Mouse (Mus musculus) stomach, embryonic 14.5 days (tissue): ENCODE data around the gene Klk15. TPM values are rescaled to one million over a fixed set of nuclear protein-coding genes. Genes with fewer than 3 reads are reported as not detected.
"Not testable (repeated sequence)": the region's sequence is repeated elsewhere in the genome, so short reads cannot be mapped to it uniquely, and the experiment has no call there.

Experiments used
- ATAC-seq: fragments of 200-750 bp; cut with Nextera tagmentation; 2 replicates; pipeline ENCODE4 v1.8.0; 2017; ENCODE audit warnings: low read depth, moderate TSS enrichment; ENCODE audit not compliant: insufficient number of reproducible peaks, insufficient read depth, low FRiP score
- H3K27ac ChIP-seq: fragments of 300-500 bp; sonication (generic); 2 replicates; pipeline ENCODE4 v1.5.1; 2014; ENCODE audit warnings: mild to moderate bottlenecking, low read length, moderate library complexity, mixed read lengths
- H3K27me3 ChIP-seq: fragments of 300-500 bp; sonication (generic); 2 replicates; pipeline ENCODE4 v1.6.1; 2014; ENCODE audit warnings: low read length, control low read depth, mixed read lengths; ENCODE audit not compliant: control insufficient read depth, insufficient read depth
- H3K36me3 ChIP-seq: fragments of 300-500 bp; sonication (generic); 2 replicates; pipeline ENCODE4 v1.6.1; 2014; ENCODE audit warnings: mild to moderate bottlenecking, control low read depth, low read length, moderate library complexity, mixed read lengths; ENCODE audit not compliant: control insufficient read depth, insufficient read depth
- H3K4me1 ChIP-seq: fragments of 300-500 bp; sonication (generic); 2 replicates; pipeline ENCODE4 v1.6.1; 2014; ENCODE audit warnings: low read length, control low read depth, mixed read lengths; ENCODE audit not compliant: control insufficient read depth, insufficient read depth
- H3K4me2 ChIP-seq: fragments of 300-500 bp; sonication (generic); replicated peaks from 2 replicates; pipeline ENCODE4 v1.6.1; 2014; ENCODE audit warnings: low read depth, low read length, control low read depth
- H3K4me3 ChIP-seq: fragments of 300-500 bp; sonication (generic); 2 replicates; pipeline ENCODE4 v1.5.1; 2014; ENCODE audit warnings: low read depth, low read length, control low read depth
- H3K9ac ChIP-seq: fragments of 300-500 bp; sonication (generic); replicated peaks from 2 replicates; pipeline ENCODE4 v1.6.1; 2014; ENCODE audit warnings: low read depth, mild to moderate bottlenecking, control low read depth, low read length, moderate library complexity, mixed read lengths
- H3K9me3 ChIP-seq: fragments of 300-500 bp; sonication (generic); 2 replicates; pipeline ENCODE4 v1.6.1; 2016; ENCODE audit warnings: low read depth, low read length, control low read depth; ENCODE audit not compliant: control insufficient read depth
- WGBS: fragments of 180-500 bp; shearing (Covaris S2); extraction: QIAGEN DNeasy Blood & Tissue Kit; methylation state at CpG from one replicate; pipeline ENCODE4 v1.1.7; 2014; 5-methylcytosine and 5-hydroxymethylcytosine counted together
- polyA plus RNA-seq: library from polyadenylated mRNA; unstranded; fragments of >200 nt; fragmentation: Nextera tagmentation; extraction: Ambion mirVana; gene quantifications from 2 replicates; pipeline ENCODE4 v1.2.1, GENCODE M21; 2014

Gene Klk15
- polyA plus RNA-seq, 1 experiment from 2014 or later, result not detected

DNA sequence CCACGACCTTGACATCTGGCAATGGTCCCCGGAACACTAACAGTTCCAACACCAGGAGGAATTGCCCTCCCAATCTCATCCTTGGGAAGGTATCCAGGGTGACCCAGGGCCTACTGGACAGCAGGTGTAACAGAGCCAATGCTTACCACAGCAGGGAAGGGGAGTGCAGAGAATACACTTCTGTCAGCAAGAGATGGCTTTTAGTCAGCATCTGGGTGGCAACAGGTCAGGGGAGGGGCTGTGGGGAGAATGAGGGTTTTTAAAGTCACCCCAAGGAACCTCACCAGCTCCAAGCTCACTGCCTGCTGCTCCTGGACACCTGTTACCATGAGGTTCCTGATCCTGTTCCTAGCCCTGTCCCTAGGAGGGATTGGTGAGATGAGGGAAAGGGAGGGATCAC, 16.8 kb downstream of the Klk15 start, which contains the start of gene Klk1b8:
Gene Klk1b8, plus strand, starts transcription at position 301 of the 400 bp plus-strand sequence.
- WGBS, result 76% methylated on average over 2 of the region's 2 CpGs
- Histone ChIP-seq H3K27me3 (no peaks in the 10 kb centered on the region), H3K4me1 (no peaks in the 10 kb centered on the region), H3K27ac (no peak within 1 kb of the TSS), H3K4me2 (no peak within 1 kb of the TSS), H3K36me3 (no peaks in the 10 kb centered on the region), H3K9ac (no peak within 1 kb of the TSS), H3K4me3 (no peak within 1 kb of the TSS), H3K9me3 (no peaks in the 10 kb centered on the region)
- no peak for ATAC-seq

DNA sequence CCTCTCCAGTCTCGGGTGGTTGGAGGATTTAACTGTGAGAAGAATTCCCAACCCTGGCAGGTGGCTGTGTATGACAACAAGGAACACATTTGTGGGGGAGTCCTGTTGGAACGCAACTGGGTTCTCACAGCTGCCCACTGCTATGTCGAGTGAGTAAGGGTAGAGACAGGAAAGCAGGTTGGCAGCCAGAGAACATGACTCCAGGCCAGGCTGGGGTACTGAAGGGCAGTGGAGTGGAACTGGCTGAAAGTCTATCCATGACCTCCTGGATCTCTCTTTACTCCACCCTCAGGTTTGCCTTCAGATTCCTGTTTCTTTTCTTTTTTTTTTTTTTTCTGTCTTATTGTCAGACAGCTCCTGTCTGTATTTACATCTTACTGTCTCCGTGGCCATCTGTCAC, 19.2 kb downstream of the Klk15 start:
- 63% methylated on average over 4 of the region's 4 CpGs for WGBS

GRCm38 (mm10) chr7:43966451-43966850, 32.9 kb downstream of the Klk15 start, which contains the start of gene Klk1b1:
TSS of gene Klk1b1 (plus strand) at chr7:43966751.
- ATAC-seq, result no peak
- Histone ChIP-seq H3K9me3 (no peaks in the 10 kb centered on the region), H3K4me1 (no peaks in the 10 kb centered on the region), H3K27me3 (no peaks in the 10 kb centered on the region), H3K4me3 (no peak within 1 kb of the TSS), H3K9ac (no peak within 1 kb of the TSS), H3K27ac (no peak within 1 kb of the TSS), H3K36me3 (no peaks in the 10 kb centered on the region), H3K4me2 (no peak within 1 kb of the TSS)
- 69% methylated on average over 3 of the region's 3 CpGs for WGBS

More for the DNA sequence above, 19.2 kb downstream of the Klk15 start:
- Histone ChIP-seq H3K36me3 (no peaks in the 10 kb centered on the region), H3K27ac (no peak overlapping the region), H3K27me3 (no peaks in the 10 kb centered on the region), H3K4me1 (no peaks in the 10 kb centered on the region), H3K9me3 (no peaks in the 10 kb centered on the region), H3K4me3 (no peak overlapping the region), H3K4me2 (no peak overlapping the region), H3K9ac (no peak overlapping the region)
- no peak for ATAC-seq

DNA sequence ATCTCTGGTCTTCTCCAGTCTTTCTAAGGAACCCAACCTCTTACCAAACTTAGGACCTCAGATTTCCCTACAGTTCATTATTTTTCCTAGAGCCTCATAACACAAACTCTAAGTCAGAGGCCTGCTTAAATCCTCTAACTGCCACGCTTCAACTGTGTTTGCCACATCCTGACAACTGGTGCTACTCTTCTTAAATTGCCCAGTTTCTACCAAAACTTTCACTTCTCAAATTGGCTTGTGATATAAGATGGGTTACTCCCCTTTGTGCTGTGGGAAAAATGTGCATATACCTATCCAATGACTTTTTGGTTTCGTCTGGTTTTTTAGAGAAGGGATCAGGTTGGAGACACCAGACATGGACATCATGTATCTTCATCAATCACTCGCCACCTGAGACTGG, 33.5 kb downstream of the Klk15 start:
- Histone ChIP-seq H3K4me1 (no peaks in the 10 kb centered on the region), H3K27ac (no peak overlapping the region), H3K4me2 (no peak overlapping the region), H3K27me3 (no peaks in the 10 kb centered on the region), H3K4me3 (no peak overlapping the region), H3K9me3 (no peaks in the 10 kb centered on the region), H3K9ac (no peak overlapping the region), H3K36me3 (no peaks in the 10 kb centered on the region)
- ATAC-seq, result no peak
- 78% methylated on average over 3 of the region's 3 CpGs for WGBS

DNA sequence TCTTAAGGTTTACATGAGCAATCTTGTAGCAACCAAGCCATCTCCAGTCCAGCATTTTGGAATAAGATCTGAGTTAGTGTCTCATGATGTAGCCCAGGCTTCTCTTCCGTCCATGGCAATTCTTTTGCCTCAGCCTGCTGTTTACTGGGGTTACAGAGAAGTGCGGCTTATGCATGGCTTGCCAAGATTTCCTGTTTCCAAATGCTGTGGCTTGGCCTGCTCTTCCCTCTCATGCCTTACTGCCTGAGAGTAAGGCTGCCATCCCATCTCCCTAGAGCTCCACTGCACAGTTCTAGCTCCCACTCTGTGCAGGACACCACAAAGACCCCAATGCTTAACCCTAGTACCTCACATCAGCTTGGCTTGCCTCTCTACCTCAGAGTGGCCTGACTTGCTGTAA, 34.1 kb downstream of the Klk15 start:
- Histone ChIP-seq H3K4me2 (no peak overlapping the region), H3K9me3 (no peaks in the 10 kb centered on the region), H3K9ac (no peak overlapping the region), H3K27ac (no peak overlapping the region), H3K4me3 (no peak overlapping the region), H3K27me3 (no peaks in the 10 kb centered on the region), H3K4me1 (no peaks in the 10 kb centered on the region), H3K36me3 (no peaks in the 10 kb centered on the region)
- 75% methylated on average over 2 of the region's 2 CpGs for WGBS
- no peak for ATAC-seq

- 61% methylated on average over 1 of the region's 1 CpGs for WGBS
- not testable (repeated sequence) for H3K27me3 ChIP-seq, H3K36me3 ChIP-seq, H3K4me1 ChIP-seq, H3K9me3 ChIP-seq, H3K4me3 ChIP-seq, H3K9ac ChIP-seq, H3K27ac ChIP-seq, H3K4me2 ChIP-seq, ATAC-seq
Measured at GRCm38 (mm10) chr7:43975761-43976160, 42.2 kb downstream of the Klk15 start, which contains the start of gene Klk1b9. TSS of gene Klk1b9 (plus strand) at chr7:43976061.

DNA sequence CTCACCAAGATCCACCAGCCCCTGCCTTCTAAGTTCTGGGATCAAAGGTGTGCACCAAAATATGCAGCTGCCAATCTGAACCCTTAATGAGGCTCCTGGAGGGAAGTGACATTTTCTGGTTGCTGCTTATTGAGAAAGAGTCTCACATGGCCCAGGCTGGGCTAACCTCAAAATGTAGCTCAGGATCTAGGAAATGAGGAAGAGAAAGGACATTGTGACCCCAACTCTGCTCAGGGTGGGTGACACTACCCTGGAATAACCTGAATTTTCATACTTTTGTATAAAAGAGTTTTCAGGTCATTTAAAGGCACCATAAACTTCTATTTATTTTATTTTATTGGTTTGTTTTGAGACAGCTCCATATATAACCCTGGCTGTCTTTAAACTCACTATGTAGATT, 52.1 kb downstream of the Klk15 start:
- no peak overlapping the region for H3K4me2 ChIP-seq
- no peak overlapping the region for H3K9ac ChIP-seq
- no peaks in the 10 kb centered on the region for H3K36me3 ChIP-seq
- no peak for ATAC-seq
- H3K9me3 ChIP-seq, result no peaks in the 10 kb centered on the region
- H3K27me3 ChIP-seq, result no peaks in the 10 kb centered on the region
- no peak overlapping the region for H3K4me3 ChIP-seq
- H3K4me1 ChIP-seq, result no peaks in the 10 kb centered on the region
- no peak overlapping the region for H3K27ac ChIP-seq

Other genes starting within 250 kb of the Klk15 start
- gene Klk14, start 243.3 kb upstream of the Klk15 start, polyA plus RNA-seq, result 0.32 TPM in 1 of 2 replicates, not detected in the other
- 1.6 and 1.8 TPM in 2 replicates for gene Klk13, start 221.2 kb upstream of the Klk15 start, polyA plus RNA-seq
- 0.27 TPM in 1 of 2 replicates, not detected in the other for gene Klk12, start 164.8 kb upstream of the Klk15 start, polyA plus RNA-seq
- gene Klk11, start 159.1 kb upstream of the Klk15 start, polyA plus RNA-seq, result 2.6 TPM in 2 replicates
- 3.1 and 3.5 TPM in 2 replicates for gene Klk10, start 152.7 kb upstream of the Klk15 start, polyA plus RNA-seq
- 0.17 TPM in 1 of 2 replicates, not detected in the other for gene Klk9, start 141.8 kb upstream of the Klk15 start, polyA plus RNA-seq
- 28.5 and 39.0 TPM in 2 replicates for gene Klk8, start 136.2 kb upstream of the Klk15 start, polyA plus RNA-seq
- not detected in 2 replicates for gene Klk7, start 122.4 kb upstream of the Klk15 start, polyA plus RNA-seq
- not detected in 2 replicates for gene Klk6, start 109.2 kb upstream of the Klk15 start, polyA plus RNA-seq
- not detected in 2 replicates for gene Klk5, start 91.8 kb upstream of the Klk15 start, polyA plus RNA-seq
- gene Klk4, start 52.6 kb upstream of the Klk15 start, polyA plus RNA-seq, result not detected in 2 replicates
- gene Klk1b8, start 16.9 kb downstream of the Klk15 start, polyA plus RNA-seq, result not detected in 2 replicates
- not detected in 2 replicates for gene Klk1b1, start 33.0 kb downstream of the Klk15 start, polyA plus RNA-seq
- not detected in 2 replicates for gene Klk1b9, start 42.3 kb downstream of the Klk15 start, polyA plus RNA-seq
- not detected in 2 replicates for gene Klk1b11, start 62.1 kb downstream of the Klk15 start, polyA plus RNA-seq
- gene Klk1b26, start 78.4 kb downstream of the Klk15 start, polyA plus RNA-seq, result not detected in 2 replicates
- gene Klk1b27, start 118.5 kb downstream of the Klk15 start, polyA plus RNA-seq, result not detected in 2 replicates
- gene Klk1b21, start 168.6 kb downstream of the Klk15 start, polyA plus RNA-seq, result not detected in 2 replicates
- gene Klk1b22, start 178.9 kb downstream of the Klk15 start, polyA plus RNA-seq, result not detected in 2 replicates
- not detected in 2 replicates for gene Klk1b16, start 203.0 kb downstream of the Klk15 start, polyA plus RNA-seq